Mouse (Mus musculus) erythroblast, embryonic 14.5 days (primary cell): ENCODE results near the gene Chchd6.

Source experiments
- GATA1 ChIP-seq: IDR thresholded peaks from 2 replicates; pipeline ENCODE4 v1.6.1; 2012; ENCODE audit warnings: low read length, inconsistent platforms, mixed read lengths
- TAL1 ChIP-seq: IDR thresholded peaks from 3 replicates; pipeline ENCODE4 v1.6.1; 2012; ENCODE audit warnings: low read length, inconsistent platforms, mixed read lengths

GRCm38 (mm10) chr6:89378264-89378663 is 217.2 kb downstream of the Chchd6 start:
- TF ChIP-seq GATA1 (no peak), TAL1 (no peak)
